Mouse (Mus musculus) CH12.LX (cell line): ENCODE results near the gene Ltbp2.

Source experiments
- CHD1 ChIP-seq: IDR thresholded peaks from 2 replicates; pipeline ENCODE4 v1.6.1; 2012; ENCODE audit warnings: low read depth, low read length, improper control_type of control experiment, inconsistent platforms
- CTCF ChIP-seq, 2 experiments: IDR thresholded peaks in 1 of 2; conservative IDR thresholded peaks in 1 of 2; 2 replicates each; pipeline ENCODE4 v1.5.1; 2011 to 2012; ENCODE audit warnings: low read depth in 2 of 2, low read length in 2 of 2, improper control_type of control experiment in 1 of 2, inconsistent platforms in 1 of 2, mild to moderate bottlenecking in 1 of 2, moderate library complexity in 1 of 2
- POLR2A ChIP-seq: IDR thresholded peaks from 2 replicates; pipeline ENCODE4 v1.6.1; 2011; ENCODE audit warnings: low read depth, mild to moderate bottlenecking, improper control_type of control experiment, low read length
- POLR2AphosphoS2 ChIP-seq: IDR thresholded peaks from 2 replicates; pipeline ENCODE4 v1.6.1; 2011; ENCODE audit warnings: low read depth, low read length, improper control_type of control experiment
- TCF12 ChIP-seq: IDR thresholded peaks from 2 replicates; pipeline ENCODE4 v1.6.1; 2014; ENCODE audit warnings: low read depth, mild to moderate bottlenecking, inconsistent platforms, low read length, improper control_type of control experiment
- ZNF384 ChIP-seq: IDR thresholded peaks from 2 replicates; pipeline ENCODE4 v1.6.1; 2012; ENCODE audit warnings: low read depth, low read length, improper control_type of control experiment, inconsistent platforms

GRCm38 (mm10) chr12:84910066-84910465, 33.7 kb upstream of the Ltbp2 start:
- no peak for TF ChIP-seq POLR2A
- TF ChIP-seq CTCF (conservative IDR thresholded peaks at IDR 0.05 in 1 of 2, IDR thresholded peaks at IDR 0.05 in 1 of 2; ENCODE audit: low read depth in 2 of 2, low read length in 2 of 2): no peak
- no peak for TF ChIP-seq ZNF384
- TF ChIP-seq CHD1: no peak
- no peak for TF ChIP-seq TCF12
- TF ChIP-seq POLR2AphosphoS2: no peak
